Mouse (Mus musculus) G1E (cell line): ENCODE data around the gene Gins3. TPM values are rescaled to one million over a fixed set of nuclear protein-coding genes. Genes with fewer than 3 reads are reported as not detected.
A peak's percentile ranks its signal among the peaks of the same experiment; 100 is the strongest.
"Not testable (repeated sequence)": the region's sequence is repeated elsewhere in the genome, so short reads cannot be mapped to it uniquely, and the experiment has no call there.

Experiments used
- ATAC-seq: 2 replicates; pipeline ENCODE4 v1.8.0; 2016; ENCODE audit warnings: mild to moderate bottlenecking; ENCODE audit not compliant: insufficient number of reproducible peaks, poor library complexity, low FRiP score, severe bottlenecking; ENCODE audit errors: extremely low read depth
- DNase-seq: peaks from one replicate; pipeline ENCODE4 v3.0.0; 2012; ENCODE audit warnings: low spot score
- H3K27me3 ChIP-seq: 2 replicates; pipeline ENCODE4 v1.6.1; 2012; ENCODE audit warnings: mild to moderate bottlenecking, low read length, inconsistent platforms; ENCODE audit not compliant: insufficient read depth
- H3K36me3 ChIP-seq: replicated peaks from 2 replicates; pipeline ENCODE3; 2012; ENCODE audit warnings: mild to moderate bottlenecking, inconsistent platforms
- H3K4me1 ChIP-seq: 2 replicates; pipeline ENCODE4 v1.6.1; 2012; ENCODE audit warnings: low read depth, low read length, inconsistent platforms, mixed read lengths; ENCODE audit not compliant: insufficient read depth
- H3K4me3 ChIP-seq: 2 replicates; pipeline ENCODE4 v1.5.1; 2012; ENCODE audit warnings: low read depth, mild to moderate bottlenecking, inconsistent platforms, low read length, moderate library complexity, mixed read lengths
- H3K9me3 ChIP-seq: replicated peaks from 2 replicates; pipeline ENCODE4 v1.6.1; 2012; ENCODE audit warnings: inconsistent platforms
- CTCF ChIP-seq: IDR thresholded peaks from 2 replicates; pipeline ENCODE4 v1.5.1; 2012; ENCODE audit warnings: low read depth, low read length, inconsistent platforms, mixed read lengths
- GATA1 ChIP-seq: IDR thresholded peaks from 2 replicates; pipeline ENCODE4 v1.6.1; 2012; ENCODE audit warnings: borderline replicate concordance, low read length, inconsistent platforms, mixed read lengths
- GATA2 ChIP-seq: IDR thresholded peaks from 2 replicates; pipeline ENCODE4 v1.6.1; 2012; ENCODE audit warnings: low read depth, low read length, inconsistent platforms, borderline replicate concordance
- POLR2AphosphoS5 ChIP-seq: IDR thresholded peaks from 2 replicates; pipeline ENCODE4 v1.6.1; 2012; ENCODE audit warnings: low read depth, low read length, inconsistent platforms; ENCODE audit not compliant: insufficient replicate concordance
- TAL1 ChIP-seq: conservative IDR thresholded peaks from 2 replicates; pipeline ENCODE4 v1.6.1; 2012; ENCODE audit warnings: low read depth, low read length, inconsistent platforms, mixed read lengths
- polyA plus RNA-seq: library from polyadenylated mRNA; stranded (reverse); fragments of >175 nt; gene quantifications from 2 replicates; pipeline ENCODE4 v1.2.3, GENCODE M21; 2012
- total RNA-seq, 2 experiments: library from RNA; stranded (forward) in 1 of 2; stranded (reverse) in 1 of 2; fragments of 200-1000 nt in 1 of 2; fragments of >200 nt in 1 of 2; fragmentation: Nextera tagmentation in 1 of 2; gene quantifications; 2 replicates each; pipeline ENCODE4 v1.2.3; 2014 to 2017

The Gins3 gene
- total and polyA plus RNA-seq, 3 experiments = 9.2 to 32.6 (median 32.5) TPM

- H3K36me3 ChIP-seq = no peaks in the 10 kb centered on the region
- H3K4me3 ChIP-seq = no peak overlapping the region
- H3K9me3 ChIP-seq = peaks cover 15% of the 10 kb centered on the region
- ATAC-seq = no peak
- no peak for DNase-seq
- peaks cover 52% of the 10 kb centered on the region for H3K4me1 ChIP-seq
- TF ChIP-seq GATA1 = no peak
- no peak for TF ChIP-seq POLR2AphosphoS5
- TF ChIP-seq TAL1 = no peak
- no peak for TF ChIP-seq CTCF
- no peak for TF ChIP-seq GATA2
- no peaks in the 10 kb centered on the region for H3K27me3 ChIP-seq
These were observed 38.1 kb upstream of the Gins3 start for GRCm38 (mm10) chr8:95595131-95595530.

GRCm38 (mm10) chr8:95596841-95597241 lies 36.4 kb upstream of the Gins3 start:
- Histone ChIP-seq H3K4me1 (peaks cover 38% of the 10 kb centered on the region), H3K4me3 (no peak overlapping the region), H3K36me3 (no peaks in the 10 kb centered on the region), H3K9me3 (peaks cover 6% of the 10 kb centered on the region), H3K27me3 (no peaks in the 10 kb centered on the region; the same call in 1 of the 2 replicates)
- DNase-seq = no peak
- no peak for TF ChIP-seq POLR2AphosphoS5
- TF ChIP-seq CTCF = no peak
- TF ChIP-seq GATA2 = no peak
- ATAC-seq = no peak

GRCm38 (mm10) chr8:95599861-95600260 lies 33.4 kb upstream of the Gins3 start:
- ATAC-seq (no peak), DNase-seq (peak; percentile 12)
- peaks cover 13% of the 10 kb centered on the region; the same call in 1 of the 2 replicates for H3K4me1 ChIP-seq
- no peaks in the 10 kb centered on the region for H3K9me3 ChIP-seq
- TF ChIP-seq GATA2 = no peak
- peak; percentile 61 for TF ChIP-seq CTCF
- no peaks in the 10 kb centered on the region for H3K36me3 ChIP-seq
- H3K4me3 ChIP-seq = no peak overlapping the region
- no peaks in the 10 kb centered on the region; the same call in 1 of the 2 replicates for H3K27me3 ChIP-seq

GRCm38 (mm10) chr8:95601306-95601705 lies 31.9 kb upstream of the Gins3 start:
- Histone ChIP-seq H3K36me3 (no peaks in the 10 kb centered on the region), H3K27me3 (no peaks in the 10 kb centered on the region; the same call in 1 of the 2 replicates), H3K4me1 (peaks cover 10% of the 10 kb centered on the region; the same call in 1 of the 2 replicates), H3K4me3 (no peak overlapping the region), H3K9me3 (no peaks in the 10 kb centered on the region)
- ATAC-seq (no peak), DNase-seq (no peak)
- TF ChIP-seq CTCF = no peak
- no peak for TF ChIP-seq GATA1
- no peak for TF ChIP-seq POLR2AphosphoS5
- no peak for TF ChIP-seq GATA2
- TF ChIP-seq TAL1 = no peak

GRCm38 (mm10) chr8:95602168-95602567 lies 31.1 kb upstream of the Gins3 start:
- DNase-seq = no peak
- Histone ChIP-seq H3K4me1 (peaks cover 4% of the 10 kb centered on the region; the same call in 1 of the 2 replicates), H3K36me3 (no peaks in the 10 kb centered on the region), H3K27me3 (peaks cover 1% of the 10 kb centered on the region; the same call in 1 of the 2 replicates), H3K4me3 (no peak overlapping the region), H3K9me3 (no peaks in the 10 kb centered on the region)
- no peak for ATAC-seq
- no peak for TF ChIP-seq CTCF
- TF ChIP-seq GATA2 = no peak
- TF ChIP-seq POLR2AphosphoS5 = no peak
- no peak for TF ChIP-seq GATA1
- TF ChIP-seq TAL1 = no peak

- H3K36me3 ChIP-seq, DNase-seq, H3K9me3 ChIP-seq, H3K4me3 ChIP-seq, H3K27me3 ChIP-seq, ATAC-seq, H3K4me1 ChIP-seq: not testable (repeated sequence)
These were observed 26.7 kb upstream of the Gins3 start for GRCm38 (mm10) chr8:95606509-95606908.

GRCm38 (mm10) chr8:95607210-95607609 lies 26.0 kb upstream of the Gins3 start:
- peaks cover 10% of the 10 kb centered on the region for H3K4me1 ChIP-seq
- DNase-seq (no peak), ATAC-seq (no peak)
- no peak overlapping the region for H3K4me3 ChIP-seq
- no peaks in the 10 kb centered on the region for H3K36me3 ChIP-seq
- peaks cover 16% of the 10 kb centered on the region for H3K27me3 ChIP-seq
- H3K9me3 ChIP-seq = no peaks in the 10 kb centered on the region
- no peak for TF ChIP-seq POLR2AphosphoS5
- no peak for TF ChIP-seq CTCF
- TF ChIP-seq TAL1 = no peak
- no peak for TF ChIP-seq GATA1
- TF ChIP-seq GATA2 = no peak
